Mouse (Mus musculus) forebrain, embryonic 14.5 days (tissue): ENCODE results near the gene Camkk1. TPM values are rescaled to one million over a fixed set of nuclear protein-coding genes. Genes with fewer than 3 reads are reported as not detected.
A peak's percentile ranks its signal among the peaks of the same experiment; 100 is the strongest.

ENCODE experiments used
- ATAC-seq: fragments of 200-750 bp; cut with Nextera tagmentation; 2 replicates; pipeline ENCODE4 v1.8.0; 2017; ENCODE audit warnings: mild to moderate bottlenecking, moderate library complexity
- DNase-seq: peaks from one replicate; pipeline ENCODE4 v3.0.0-alpha.2; 2015; ENCODE audit warnings: low spot score
- H3K27ac ChIP-seq: fragments of 300-500 bp; sonication (generic); 2 replicates; pipeline ENCODE4 v1.5.1; 2014; ENCODE audit warnings: low read depth, mild to moderate bottlenecking, control low read depth, low read length, moderate library complexity
- H3K27me3 ChIP-seq: fragments of 300-500 bp; sonication (generic); replicated peaks from 2 replicates; pipeline ENCODE4 v1.6.1; 2014; ENCODE audit warnings: low read length, control low read depth, mixed read lengths; ENCODE audit not compliant: control insufficient read depth, insufficient read depth
- H3K36me3 ChIP-seq: fragments of 300-500 bp; sonication (generic); 2 replicates; pipeline ENCODE4 v1.6.1; 2014; ENCODE audit warnings: low read length, control low read depth; ENCODE audit not compliant: control insufficient read depth, insufficient read depth
- H3K4me1 ChIP-seq: fragments of 300-500 bp; sonication (generic); 2 replicates; pipeline ENCODE4 v1.6.1; 2014; ENCODE audit warnings: antibody characterized with exemption, low read length, control low read depth; ENCODE audit not compliant: control insufficient read depth, insufficient read depth
- H3K4me2 ChIP-seq: fragments of 300-500 bp; sonication (generic); 2 replicates; pipeline ENCODE4 v1.6.1; 2014; ENCODE audit warnings: mild to moderate bottlenecking, control low read depth, low read length
- H3K4me3 ChIP-seq: fragments of 300-500 bp; sonication (generic); 2 replicates; pipeline ENCODE4 v1.5.1; 2014; ENCODE audit warnings: low read depth, low read length, control low read depth
- H3K9ac ChIP-seq: fragments of 300-500 bp; sonication (generic); 2 replicates; pipeline ENCODE4 v1.6.1; 2014; ENCODE audit warnings: mild to moderate bottlenecking, low read length, control low read depth, moderate library complexity
- H3K9me3 ChIP-seq: fragments of 300-500 bp; sonication (generic); replicated peaks from 2 replicates; pipeline ENCODE4 v1.6.1; 2016; ENCODE audit warnings: low read length, control low read depth, mixed read lengths; ENCODE audit not compliant: control insufficient read depth
- WGBS: fragments of 180-500 bp; shearing (Covaris S2); extraction: QIAGEN DNeasy Blood & Tissue Kit; methylation state at CpG from one replicate; pipeline ENCODE4 v1.1.7; 2014; 5-methylcytosine and 5-hydroxymethylcytosine counted together
- polyA plus RNA-seq: library from polyadenylated mRNA; unstranded; fragments of >200 nt; fragmentation: Nextera tagmentation; extraction: Ambion mirVana; gene quantifications from 2 replicates; pipeline ENCODE4 v1.2.1, GENCODE M21; 2014

Gene Camkk1
- polyA plus RNA-seq, 1 experiment from 2014 or later = 8.0 TPM

GRCm38 (mm10) chr11:73080306-73080705 lies 61.5 kb downstream of the Camkk1 start:
- Histone ChIP-seq H3K4me1 (peaks cover 7% of the 10 kb centered on the region), H3K4me2 (no peak overlapping the region), H3K27ac (no peak overlapping the region), H3K36me3 (peaks cover 79% of the 10 kb centered on the region), H3K9ac (no peak overlapping the region), H3K27me3 (no peaks in the 10 kb centered on the region), H3K4me3 (no peak overlapping the region), H3K9me3 (no peaks in the 10 kb centered on the region)
- 95% methylated on average over 3 of the region's 3 CpGs for WGBS
- ATAC-seq = no peak
- no peak for DNase-seq

DNA sequence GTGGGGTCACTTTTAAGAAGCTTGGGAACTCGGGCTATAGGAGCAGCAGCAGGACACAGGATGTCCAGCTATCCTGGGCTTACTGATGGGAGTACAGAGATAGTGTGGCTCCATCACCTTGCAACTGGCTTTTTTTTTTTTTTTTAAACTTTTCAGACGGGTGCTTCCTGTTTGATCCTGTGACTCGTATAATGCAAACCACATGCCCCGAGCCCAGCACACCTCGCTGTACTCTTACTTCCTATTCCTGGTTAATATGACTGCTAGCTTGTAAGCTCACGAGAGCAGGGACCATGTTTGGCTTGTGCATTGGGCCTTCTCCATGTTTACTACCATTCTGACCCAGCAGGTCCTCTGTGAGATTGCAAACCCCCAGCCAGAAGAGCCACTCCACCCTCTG lies 65.5 kb downstream of the Camkk1 start:
- Histone ChIP-seq H3K4me1 (peaks cover 7% of the 10 kb centered on the region), H3K27me3 (no peaks in the 10 kb centered on the region), H3K4me2 (no peak overlapping the region), H3K36me3 (peaks cover 42% of the 10 kb centered on the region), H3K4me3 (no peak overlapping the region), H3K9me3 (no peaks in the 10 kb centered on the region), H3K27ac (peak overlapping the region; percentile 55), H3K9ac (no peak overlapping the region)
- peak; percentile 20; the same call in 1 of the 2 replicates for ATAC-seq
- DNase-seq = no peak
- 70% methylated on average over 6 of the region's 6 CpGs for WGBS

DNA sequence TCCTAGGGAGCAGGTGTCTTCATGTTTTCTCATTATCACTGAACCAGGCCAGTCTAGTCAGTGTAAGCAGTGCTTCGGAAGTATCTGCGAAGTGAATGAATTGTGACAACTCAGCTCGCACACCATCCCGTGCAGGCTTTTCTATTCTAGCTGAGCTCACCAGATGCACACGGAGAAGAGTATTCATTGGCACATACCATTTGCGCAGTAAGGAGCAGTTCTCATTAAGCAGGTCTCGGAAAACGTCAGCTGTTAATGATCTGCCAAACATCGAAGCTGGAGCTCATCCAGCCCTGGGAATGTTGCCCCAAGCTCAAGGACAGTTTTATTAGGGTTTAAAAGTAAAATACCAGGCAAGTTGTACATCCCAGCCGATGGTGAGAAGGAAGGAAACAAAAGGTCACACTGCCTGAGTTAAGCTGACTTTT lies 66.0 kb downstream of the Camkk1 start:
- Histone ChIP-seq H3K9ac (no peak overlapping the region), H3K4me1 (peaks cover 7% of the 10 kb centered on the region), H3K27me3 (no peaks in the 10 kb centered on the region), H3K27ac (peak overlapping the region; percentile 55), H3K36me3 (peaks cover 37% of the 10 kb centered on the region), H3K9me3 (no peaks in the 10 kb centered on the region), H3K4me2 (no peak overlapping the region), H3K4me3 (no peak overlapping the region)
- DNase-seq (peak; percentile 86), ATAC-seq (peak; percentile 80)
- 47% methylated on average over 10 of the region's 10 CpGs for WGBS

GRCm38 (mm10) chr11:73085391-73085790 lies 66.6 kb downstream of the Camkk1 start:
- no peaks in the 10 kb centered on the region for H3K27me3 ChIP-seq
- WGBS = 86% methylated on average over 7 of the region's 7 CpGs
- no peak overlapping the region for H3K27ac ChIP-seq
- ATAC-seq = no peak
- H3K9me3 ChIP-seq = no peaks in the 10 kb centered on the region
- H3K4me2 ChIP-seq = no peak overlapping the region
- H3K4me3 ChIP-seq = no peak overlapping the region
- no peak overlapping the region for H3K9ac ChIP-seq
- DNase-seq = no peak
- peaks cover 7% of the 10 kb centered on the region for H3K4me1 ChIP-seq
- peaks cover 31% of the 10 kb centered on the region for H3K36me3 ChIP-seq

DNA sequence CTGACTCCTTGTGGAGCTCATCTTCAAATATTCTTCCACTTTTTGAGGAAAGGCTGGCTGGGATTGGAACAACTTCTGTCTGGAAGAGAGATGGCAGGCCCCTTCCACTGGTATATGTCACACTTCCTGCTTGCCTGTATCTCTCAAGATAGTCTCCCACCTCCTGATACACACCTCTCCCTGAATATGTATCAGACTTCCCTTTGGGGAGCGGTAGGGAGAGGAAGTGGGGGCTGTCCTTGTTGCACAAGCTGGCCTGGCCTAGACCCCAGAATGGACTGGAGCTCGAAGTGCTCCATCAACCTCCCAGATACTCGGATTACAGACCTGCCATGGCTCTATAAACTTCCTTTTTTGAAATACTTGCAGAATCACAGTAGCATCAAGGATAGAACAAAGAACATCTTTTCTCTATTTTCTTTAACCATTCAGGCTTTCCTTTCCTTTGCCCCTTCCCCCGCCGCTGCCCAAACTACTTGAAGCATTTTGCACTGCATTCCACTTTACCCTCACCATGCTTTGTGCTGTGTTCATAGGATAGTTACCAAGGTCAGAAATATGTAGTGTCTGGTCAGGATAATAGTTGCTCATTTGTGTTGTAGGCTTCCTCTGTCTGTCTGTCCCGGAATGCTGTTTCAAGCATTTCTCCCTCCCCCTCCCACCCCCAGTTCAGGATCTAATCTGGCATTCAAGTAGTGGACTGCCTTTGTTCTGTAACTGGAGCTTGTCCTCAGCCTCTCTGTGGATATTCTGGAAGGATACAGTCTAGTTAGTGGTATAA lies 69.1 kb downstream of the Camkk1 start:
- no peaks in the 10 kb centered on the region for H3K9me3 ChIP-seq
- ATAC-seq = no peak
- H3K27me3 ChIP-seq = no peaks in the 10 kb centered on the region
- no peak overlapping the region for H3K4me2 ChIP-seq
- H3K27ac ChIP-seq = no peak overlapping the region
- no peak for DNase-seq
- no peak overlapping the region for H3K4me3 ChIP-seq
- peaks cover 7% of the 10 kb centered on the region for H3K4me1 ChIP-seq
- WGBS = 59% methylated on average over 6 of the region's 6 CpGs
- no peak overlapping the region for H3K9ac ChIP-seq
- H3K36me3 ChIP-seq = peaks cover 8% of the 10 kb centered on the region

DNA sequence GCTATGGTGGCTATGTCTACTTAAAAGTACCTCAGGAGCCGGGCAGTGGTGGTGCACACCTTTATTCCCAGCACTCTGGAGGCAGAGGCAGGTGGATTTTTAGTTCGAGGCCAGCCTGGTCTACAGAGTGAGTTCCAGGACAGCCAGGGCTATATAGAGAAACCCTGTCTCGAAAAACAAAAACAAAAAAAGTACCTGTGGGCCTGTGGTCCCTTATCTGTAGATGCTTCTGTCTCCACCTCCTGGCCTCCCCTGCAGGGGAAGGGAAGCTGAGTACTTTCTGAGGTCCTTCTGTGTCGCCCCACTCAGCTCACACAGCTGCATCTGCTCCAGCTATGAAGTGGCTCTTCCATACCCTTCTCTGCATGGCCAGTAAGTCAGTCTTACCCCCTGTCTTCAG lies 71.5 kb downstream of the Camkk1 start, which contains the start of gene Itgae:
Itgae (plus strand) TSS at position 301 of the 400 bp plus-strand sequence.
- Histone ChIP-seq H3K4me1 (no peaks in the 10 kb centered on the region), H3K4me2 (no peak within 1 kb of the TSS), H3K36me3 (no peaks in the 10 kb centered on the region), H3K9ac (no peak within 1 kb of the TSS), H3K27me3 (no peaks in the 10 kb centered on the region), H3K27ac (no peak within 1 kb of the TSS), H3K9me3 (no peaks in the 10 kb centered on the region), H3K4me3 (no peak within 1 kb of the TSS)
- ATAC-seq (no peak), DNase-seq (no peak)
- 83% methylated on average over 4 of the region's 4 CpGs for WGBS

DNA sequence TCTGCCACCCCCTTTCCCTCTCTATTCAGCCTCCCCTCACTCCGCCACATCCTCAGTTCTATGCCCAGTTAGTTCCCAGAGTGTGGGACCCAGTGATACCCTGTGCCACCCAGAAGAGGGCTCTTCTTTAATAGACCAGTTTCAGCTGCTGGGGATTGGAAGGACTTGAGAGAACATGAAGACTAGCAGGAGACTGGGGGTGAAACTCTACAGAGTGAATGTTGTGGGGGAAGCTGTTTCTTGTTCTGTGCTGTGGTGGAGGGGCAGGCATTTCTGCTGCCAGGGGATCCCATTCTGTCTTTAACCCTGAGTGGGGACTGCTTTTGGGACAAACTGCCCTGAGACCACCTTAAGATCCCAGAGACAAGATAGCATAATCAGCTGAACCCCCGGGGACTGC lies 72.0 kb downstream of the Camkk1 start:
- Histone ChIP-seq H3K9me3 (no peaks in the 10 kb centered on the region), H3K4me1 (no peaks in the 10 kb centered on the region), H3K4me3 (no peak overlapping the region), H3K4me2 (no peak overlapping the region), H3K27ac (no peak overlapping the region), H3K36me3 (no peaks in the 10 kb centered on the region), H3K27me3 (no peaks in the 10 kb centered on the region), H3K9ac (no peak overlapping the region)
- ATAC-seq = no peak
- no peak for DNase-seq
- WGBS = 80% methylated on average over 2 of the region's 2 CpGs

Other genes with a start within 250 kb of the Camkk1 start
- gene Cyb5d2, start 222.9 kb upstream of the Camkk1 start, polyA plus RNA-seq = 4.4 and 4.5 TPM in 2 replicates
- 9.9 and 12.9 TPM in 2 replicates for gene Zzef1, start 222.8 kb upstream of the Camkk1 start, polyA plus RNA-seq
- 0.43 and 0.74 TPM in 2 replicates for gene Atp2a3, start 57.8 kb upstream of the Camkk1 start, polyA plus RNA-seq
- 0.53 and 0.57 TPM in 2 replicates for gene P2rx1, start 19.9 kb upstream of the Camkk1 start, polyA plus RNA-seq
- 5.7 and 6.5 TPM in 2 replicates for gene Ncbp3, start 28.8 kb downstream of the Camkk1 start, polyA plus RNA-seq
- gene Itgae, start 71.6 kb downstream of the Camkk1 start, polyA plus RNA-seq = 0.11 and 0.25 TPM in 2 replicates
- gene Haspin, start 119.3 kb downstream of the Camkk1 start, polyA plus RNA-seq = 6.5 and 6.6 TPM in 2 replicates
- gene P2rx5, start 141.4 kb downstream of the Camkk1 start, polyA plus RNA-seq = 0.78 and 0.93 TPM in 2 replicates
- gene Emc6, start 158.0 kb downstream of the Camkk1 start, polyA plus RNA-seq = 140 and 163 TPM in 2 replicates
- 193 and 203 TPM in 2 replicates for gene Tax1bp3, start 158.1 kb downstream of the Camkk1 start, polyA plus RNA-seq
- gene Ctns, start 180.0 kb downstream of the Camkk1 start, polyA plus RNA-seq = 17.6 and 19.7 TPM in 2 replicates
- gene Shpk, start 180.5 kb downstream of the Camkk1 start, polyA plus RNA-seq = 1.1 and 1.5 TPM in 2 replicates
- 0.09 TPM in 1 of 2 replicates, not detected in the other for gene Trpv1, start 215.3 kb downstream of the Camkk1 start, polyA plus RNA-seq
- 0.14 TPM in 1 of 2 replicates, not detected in the other for gene Trpv3, start 248.4 kb downstream of the Camkk1 start, polyA plus RNA-seq